Comparison of ENCODE assay signal across 10 mouse cellular contexts in the genomic region with DNA sequence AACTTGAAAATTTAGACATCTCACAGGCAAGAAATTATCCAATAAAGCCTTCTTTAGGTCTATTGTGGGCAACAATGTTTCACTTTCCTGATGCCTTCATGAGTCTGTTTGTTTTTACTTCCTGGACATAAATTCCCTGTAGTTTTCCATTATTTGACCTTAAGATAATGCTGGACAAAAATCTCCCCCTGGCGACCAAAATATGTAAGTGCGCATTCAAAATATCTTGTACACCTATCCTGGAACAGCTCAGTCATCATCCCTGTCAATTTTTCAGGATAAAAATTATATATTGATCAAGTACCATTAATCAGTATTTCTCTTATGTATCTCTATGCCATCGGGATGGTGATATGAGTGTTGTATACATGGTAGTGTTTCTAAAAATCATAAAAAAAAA. TPM values are rescaled to one million over a fixed set of nuclear protein-coding genes. Genes with fewer than 3 reads are reported as not detected.
DNase-seq lines count a peak whose midpoint lies in the region; ATAC-seq and TF ChIP-seq lines count a peak whose summit lies in the region.
"Had no signal": no experiment of that assay in that cellular context is flagged by ENCODE, and none has a peak within 500 bp of the region (broad histone marks: within the 10 kb centered on the region; RNA-seq: fewer than 3 reads in every experiment).

No protein-coding gene starts in this region.

- no peaks in the 10 kb centered on the region for H3K4me1 ChIP-seq in kidney, postnatal 0 days (replicated peaks; ENCODE audit: insufficient read depth, low read length)
- H3K4me1 ChIP-seq in kidney, embryonic 15.5 days = no peaks in the 10 kb centered on the region
- H3K4me1 ChIP-seq in forebrain, embryonic 10.5 days = no peaks in the 10 kb centered on the region

- ATAC-seq in kidney, postnatal 0 days (replicated peaks; ENCODE audit: low FRiP score, low read depth) = no peak
- no peak for ATAC-seq in kidney, embryonic 15.5 days (replicated peaks; ENCODE audit: low FRiP score)
- no peak for ATAC-seq in activated CD4-positive, CD25-positive, alpha-beta regulatory T cell, adult 4 months

- peak; percentile 77 for TF ChIP-seq CTCF in kidney, postnatal 0 days (IDR thresholded peaks at IDR 0.05; ENCODE audit: low read depth)

- no peaks in the 10 kb centered on the region for H3K36me3 ChIP-seq in kidney, postnatal 0 days (ENCODE audit: insufficient read depth, low read length)
- H3K36me3 ChIP-seq in kidney, embryonic 15.5 days = no peaks in the 10 kb centered on the region
- H3K36me3 ChIP-seq in forebrain, embryonic 10.5 days (replicated peaks) = no peaks in the 10 kb centered on the region

- DNase-seq in adrenal gland, adult 2 months = peak; percentile 31
- DNase-seq in adrenal gland, adult 8-10 months = no peak
- peak; percentile 55 for DNase-seq in kidney, postnatal 0 days (ENCODE audit: low spot score)
- DNase-seq in 3T3-L1 (ENCODE audit: low read depth, low spot score) = peak; percentile 86
- DNase-seq in cerebellum, adult 9-10 months = peak; percentile 64
- no peak for DNase-seq in forebrain, embryonic 10.5 days (ENCODE audit: extremely low spot score, low spot score)

- H3K27me3 ChIP-seq in kidney, postnatal 0 days (ENCODE audit: insufficient read depth, low read length) = no peaks in the 10 kb centered on the region
- no peaks in the 10 kb centered on the region for H3K27me3 ChIP-seq in kidney, embryonic 15.5 days
- no peaks in the 10 kb centered on the region for H3K27me3 ChIP-seq in forebrain, embryonic 10.5 days (ENCODE audit: poor library complexity, severe bottlenecking)

- no peaks in the 10 kb centered on the region for H3K9me3 ChIP-seq in kidney, postnatal 0 days (replicated peaks; ENCODE audit: low read length)
- H3K9me3 ChIP-seq in kidney, embryonic 15.5 days (replicated peaks) = no peaks in the 10 kb centered on the region
- no peaks in the 10 kb centered on the region for H3K9me3 ChIP-seq in forebrain, embryonic 10.5 days

- WGBS in kidney, postnatal 0 days = 34% methylated on average over 3 of the region's 3 CpGs
- 31% methylated on average over 3 of the region's 3 CpGs for WGBS in kidney, embryonic 15.5 days
- WGBS in forebrain, embryonic 10.5 days = 26% methylated on average over 3 of the region's 3 CpGs

- no peak overlapping the region for H3K4me3 ChIP-seq in kidney, postnatal 0 days (replicated peaks; ENCODE audit: low read depth, low read length)
- H3K4me3 ChIP-seq in kidney, embryonic 15.5 days (replicated peaks) = no peak overlapping the region
- no peak overlapping the region for H3K4me3 ChIP-seq in forebrain, embryonic 10.5 days
- H3K4me3 ChIP-seq: erythroblast, embryonic 14.5 days had no signal

- H3K27ac ChIP-seq in kidney, postnatal 0 days = no peak overlapping the region
- H3K27ac ChIP-seq in kidney, embryonic 15.5 days = no peak overlapping the region
- no peak overlapping the region for H3K27ac ChIP-seq in forebrain, embryonic 10.5 days

- H3K9ac ChIP-seq in kidney, postnatal 0 days (ENCODE audit: low read depth, low read length) = no peak overlapping the region
- H3K9ac ChIP-seq in kidney, embryonic 15.5 days = no peak overlapping the region

- no peak overlapping the region for H3K4me2 ChIP-seq in kidney, postnatal 0 days (ENCODE audit: low read length)
- no peak overlapping the region for H3K4me2 ChIP-seq in kidney, embryonic 15.5 days

RNA-seq across cellular contexts. Expression of gene Tmprss11d, which starts 37.6 kb away (rescaled TPM):
- total RNA-seq in adrenal gland, adult 2 months (2021) = not detected
- polyA plus RNA-seq in adrenal gland, adult 2 months (2012; rRNA removed) = not detected in 2 replicates
- not detected for total RNA-seq in adrenal gland, adult 8-10 months (2022)
- not detected in 2 replicates for polyA plus RNA-seq in kidney, postnatal 0 days (2015; fragmentation: Nextera tagmentation; extraction: Ambion mirVana)
- polyA plus RNA-seq in kidney, embryonic 15.5 days (2015; fragmentation: Nextera tagmentation; extraction: Ambion mirVana) = not detected in 2 replicates
- under 1 TPM in 1 of 2 experiments, not detected in 1; 0.20 TPM for polyA plus RNA-seq in activated CD4-positive, CD25-positive, alpha-beta regulatory T cell, adult 4 months (2017; shearing (Covaris generic))
- 0.11 TPM in 1 of 2 replicates, not detected in the other for polyA plus RNA-seq in forebrain, embryonic 10.5 days (2016; fragmentation: Nextera tagmentation; extraction: Ambion mirVana)
- total RNA-seq: left cerebral cortex, adult 8-10 months had no signal
- polyA plus RNA-seq: erythroblast, embryonic 14.5 days had no signal

RNA-seq across cellular contexts. Expression of gene Tmprss11a, which starts 58.0 kb away (rescaled TPM):
- not detected for total RNA-seq in adrenal gland, adult 2 months (2021)
- polyA plus RNA-seq in adrenal gland, adult 2 months (2012; rRNA removed) = not detected in 2 replicates
- total RNA-seq in adrenal gland, adult 8-10 months (2022) = not detected
- 0.09 TPM in 1 of 2 replicates, not detected in the other for polyA plus RNA-seq in kidney, postnatal 0 days (2015; fragmentation: Nextera tagmentation; extraction: Ambion mirVana)
- 0.05 TPM in 1 of 2 replicates, not detected in the other for polyA plus RNA-seq in kidney, embryonic 15.5 days (2015; fragmentation: Nextera tagmentation; extraction: Ambion mirVana)
- under 1 TPM in 1 of 2 experiments, not detected in 1; 0.44 TPM for polyA plus RNA-seq in activated CD4-positive, CD25-positive, alpha-beta regulatory T cell, adult 4 months (2017; shearing (Covaris generic))
- polyA plus RNA-seq in forebrain, embryonic 10.5 days (2016; fragmentation: Nextera tagmentation; extraction: Ambion mirVana) = not detected in 2 replicates
- polyA plus RNA-seq: erythroblast, embryonic 14.5 days had no signal

Comparison
In these comparisons a context has a peak if more than half of its experiments do, and no peak if none do; other contexts are left out.
1. DNase-seq: peak in adrenal gland, adult 2 months (single experiment), kidney, postnatal 0 days (single experiment), 3T3-L1 (single experiment) and cerebellum, adult 9-10 months (single experiment); none in adrenal gland, adult 8-10 months (single experiment) and forebrain, embryonic 10.5 days (single experiment).